Mouse (Mus musculus) kidney, adult 2 months (tissue): ENCODE data around the gene Wdr24. TPM values are rescaled to one million over a fixed set of nuclear protein-coding genes. Genes with fewer than 3 reads are reported as not detected.

Source experiments
- DNase-seq: peaks from one replicate; pipeline ENCODE4 v3.0.0; 2021
- H3K27ac ChIP-seq: fragments of 200-500 bp; 2 replicates; pipeline ENCODE4 v1.5.1; 2012; ENCODE audit warnings: low read depth, low read length, control low read depth, inconsistent platforms; ENCODE audit not compliant: insufficient read depth
- H3K27me3 ChIP-seq: fragments of 200-500 bp; replicated peaks from 2 replicates; pipeline ENCODE4 v1.6.1; 2012; ENCODE audit warnings: mild to moderate bottlenecking, moderate library complexity, low read length, inconsistent platforms; ENCODE audit not compliant: control insufficient read depth, insufficient read depth
- H3K36me3 ChIP-seq: fragments of 200-500 bp; 2 replicates; pipeline ENCODE4 v1.6.1; 2012; ENCODE audit warnings: mild to moderate bottlenecking, moderate library complexity, low read length, inconsistent platforms; ENCODE audit not compliant: control insufficient read depth, insufficient read depth
- H3K4me1 ChIP-seq: fragments of 200-500 bp; 2 replicates; pipeline ENCODE4 v1.6.1; 2011; ENCODE audit warnings: low read length; ENCODE audit not compliant: control insufficient read depth, insufficient read depth
- H3K4me3 ChIP-seq: fragments of 200-500 bp; 2 replicates; pipeline ENCODE4 v1.5.1; 2011; ENCODE audit warnings: mild to moderate bottlenecking, low read depth, low read length, control low read depth; ENCODE audit not compliant: insufficient read depth
- CTCF ChIP-seq: fragments of 200-500 bp; conservative IDR thresholded peaks from 2 replicates; pipeline ENCODE4 v1.5.1; 2011; ENCODE audit warnings: low read depth, mild to moderate bottlenecking, control low read depth, low read length, moderate library complexity, mixed read lengths; ENCODE audit not compliant: insufficient read depth, insufficient read length
- POLR2A ChIP-seq: fragments of 200-500 bp; IDR thresholded peaks from one replicate; pipeline ENCODE4 v1.6.1; 2011; ENCODE audit warnings: low read depth, low read length, control low read depth
- WGBS: fragments of 180-500 bp; shearing (Covaris S2); methylation state at CpG from one replicate; pipeline ENCODE4 v1.1.7; 2018; 5-methylcytosine and 5-hydroxymethylcytosine counted together
- polyA plus RNA-seq: library from polyadenylated mRNA; depleted of rRNA; stranded (reverse); fragments of >200 nt; gene quantifications from 2 replicates; pipeline ENCODE4 v1.2.3, GENCODE M21; 2012

Gene Wdr24
- polyA plus RNA-seq, 1 experiment, result 34.9 TPM

- 77% methylated on average over 11 of the region's 11 CpGs for WGBS
- no peak for TF ChIP-seq POLR2A
- no peak for TF ChIP-seq CTCF
- peaks cover 38% of the 10 kb centered on the region; the same call in 1 of the 2 replicates for H3K4me1 ChIP-seq
- no peak overlapping the region for H3K4me3 ChIP-seq
- H3K27me3 ChIP-seq, result no peaks in the 10 kb centered on the region
- DNase-seq, result no peak
- no peaks in the 10 kb centered on the region for H3K36me3 ChIP-seq
- H3K27ac ChIP-seq, result peak overlapping the region; percentile 91
Measured at GRCm38 (mm10) chr17:25873405-25874147, 50.1 kb downstream of the Wdr24 start.

- H3K4me3 ChIP-seq, result peak overlapping the region; percentile 99
- no peaks in the 10 kb centered on the region for H3K36me3 ChIP-seq
- peaks cover 36% of the 10 kb centered on the region; the same call in 1 of the 2 replicates for H3K4me1 ChIP-seq
- peak; percentile 78 for DNase-seq
- TF ChIP-seq POLR2A (no peak), CTCF (no peak)
- H3K27me3 ChIP-seq, result no peaks in the 10 kb centered on the region
- 13% methylated on average over 14 of the region's 14 CpGs for WGBS
- peak overlapping the region; percentile 91 for H3K27ac ChIP-seq
Measured at GRCm38 (mm10) chr17:25874148-25874720, 50.8 kb downstream of the Wdr24 start.

GRCm38 (mm10) chr17:25874721-25875170 is 51.3 kb downstream of the Wdr24 start, which contains the start of gene Mettl26:
Mettl26 (plus strand) TSS chr17:25875074.
- peak within 1 kb of the TSS; percentile 99 for H3K4me3 ChIP-seq
- peaks cover 36% of the 10 kb centered on the region; the same call in 1 of the 2 replicates for H3K4me1 ChIP-seq
- H3K27ac ChIP-seq, result peak within 1 kb of the TSS; percentile 91
- TF ChIP-seq CTCF, result no peak
- TF ChIP-seq POLR2A, result no peak
- peak; percentile 96 for DNase-seq
- no peaks in the 10 kb centered on the region for H3K27me3 ChIP-seq
- under 1% methylated on average over 25 of the region's 25 CpGs for WGBS
- no peaks in the 10 kb centered on the region for H3K36me3 ChIP-seq

- Histone ChIP-seq H3K4me3 (peak overlapping the region; percentile 99), H3K36me3 (no peaks in the 10 kb centered on the region), H3K4me1 (peaks cover 36% of the 10 kb centered on the region; the same call in 1 of the 2 replicates), H3K27ac (peak overlapping the region; percentile 91), H3K27me3 (no peaks in the 10 kb centered on the region)
- DNase-seq, result peak; percentile 94
- WGBS, result 1% methylated on average over 59 of the region's 59 CpGs
- TF ChIP-seq CTCF (no peak), POLR2A (peak; percentile 82)
Measured at GRCm38 (mm10) chr17:25875171-25876136, 52.0 kb downstream of the Wdr24 start.

- TF ChIP-seq CTCF, result no peak
- no peak for TF ChIP-seq POLR2A
- peak; percentile 89 for DNase-seq
- peaks cover 39% of the 10 kb centered on the region; the same call in 1 of the 2 replicates for H3K4me1 ChIP-seq
- H3K4me3 ChIP-seq, result peak overlapping the region; percentile 99
- WGBS, result 43% methylated on average over 10 of the region's 10 CpGs
- H3K27ac ChIP-seq, result peak overlapping the region; percentile 91
- no peaks in the 10 kb centered on the region for H3K36me3 ChIP-seq
- no peaks in the 10 kb centered on the region for H3K27me3 ChIP-seq
Measured at GRCm38 (mm10) chr17:25876347-25876915, 53.0 kb downstream of the Wdr24 start.

GRCm38 (mm10) chr17:25877025-25877424 is 53.6 kb downstream of the Wdr24 start:
- Histone ChIP-seq H3K27me3 (no peaks in the 10 kb centered on the region), H3K4me1 (peaks cover 35% of the 10 kb centered on the region; the same call in 1 of the 2 replicates), H3K27ac (no peak overlapping the region), H3K36me3 (no peaks in the 10 kb centered on the region), H3K4me3 (no peak overlapping the region)
- DNase-seq, result no peak
- TF ChIP-seq CTCF, result no peak
- no peak for TF ChIP-seq POLR2A
- WGBS, result 86% methylated on average over 3 of the region's 3 CpGs
